Mouse (Mus musculus): Measurements from ENCODE around the gene Gm20388.

- TF ChIP-seq POLR2A (IDR thresholded peaks at IDR 0.05; ENCODE audit: extremely low read depth, insufficient read depth, low read length) (no peak), CTCF (IDR thresholded peaks at IDR 0.05; ENCODE audit: extremely low read depth, insufficient read depth, low read length) (no peak)
Observed at GRCm38 (mm10) chr8:124343151-124343550, 4432.5 kb downstream of the Gm20388 start.

Measured in cortical plate, adult 2 months (tissue).